Mouse (Mus musculus) forebrain, embryonic 15.5 days (tissue): ENCODE data around the gene Mettl11b. TPM values are rescaled to one million over a fixed set of nuclear protein-coding genes. Genes with fewer than 3 reads are reported as not detected.
"Not testable (repeated sequence)": the region's sequence is repeated elsewhere in the genome, so short reads cannot be mapped to it uniquely, and the experiment has no call there.

Experiments used
- ATAC-seq: fragments of 200-750 bp; cut with Nextera tagmentation; replicated peaks from 2 replicates; pipeline ENCODE4 v1.8.0; 2017; ENCODE audit warnings: mild to moderate bottlenecking, moderate TSS enrichment, moderate library complexity
- H3K27ac ChIP-seq: fragments of 300-500 bp; sonication (generic); replicated peaks from 2 replicates; pipeline ENCODE4 v1.5.1; 2015; ENCODE audit warnings: mild to moderate bottlenecking, inconsistent platforms
- H3K27me3 ChIP-seq: fragments of 300-500 bp; sonication (generic); 2 replicates; pipeline ENCODE4 v1.6.1; 2015; ENCODE audit warnings: inconsistent platforms
- H3K36me3 ChIP-seq: fragments of 300-500 bp; sonication (generic); 2 replicates; pipeline ENCODE4 v1.6.1; 2015; ENCODE audit warnings: mild to moderate bottlenecking, inconsistent platforms
- H3K4me1 ChIP-seq: fragments of 300-500 bp; sonication (generic); 2 replicates; pipeline ENCODE4 v1.6.1; 2015; ENCODE audit warnings: inconsistent platforms
- H3K4me2 ChIP-seq: fragments of 300-500 bp; sonication (generic); replicated peaks from 2 replicates; pipeline ENCODE4 v1.6.1; 2015; ENCODE audit warnings: mild to moderate bottlenecking, inconsistent platforms
- H3K4me3 ChIP-seq: fragments of 300-500 bp; sonication (generic); 2 replicates; pipeline ENCODE4 v1.5.1; 2015; ENCODE audit warnings: mild to moderate bottlenecking, inconsistent platforms
- H3K9ac ChIP-seq: fragments of 300-500 bp; sonication (generic); replicated peaks from 2 replicates; pipeline ENCODE4 v1.6.1; 2015; ENCODE audit warnings: mild to moderate bottlenecking, inconsistent platforms
- H3K9me3 ChIP-seq: fragments of 300-500 bp; sonication (generic); 2 replicates; pipeline ENCODE4 v1.6.1; 2016; ENCODE audit warnings: inconsistent platforms
- WGBS: fragments of 180-500 bp; shearing (Covaris S2); methylation state at CpG from one replicate; pipeline ENCODE4 v1.1.7; 2015; ENCODE audit warnings: mixed read lengths; 5-methylcytosine and 5-hydroxymethylcytosine counted together
- polyA plus RNA-seq: library from polyadenylated mRNA; unstranded; fragments of >200 nt; fragmentation: Nextera tagmentation; extraction: Ambion mirVana; gene quantifications from 2 replicates; pipeline ENCODE4 v1.2.1, GENCODE M21; 2015

The Mettl11b gene
- polyA plus RNA-seq = 0.66 and 1.0 TPM in 2 replicates

DNA sequence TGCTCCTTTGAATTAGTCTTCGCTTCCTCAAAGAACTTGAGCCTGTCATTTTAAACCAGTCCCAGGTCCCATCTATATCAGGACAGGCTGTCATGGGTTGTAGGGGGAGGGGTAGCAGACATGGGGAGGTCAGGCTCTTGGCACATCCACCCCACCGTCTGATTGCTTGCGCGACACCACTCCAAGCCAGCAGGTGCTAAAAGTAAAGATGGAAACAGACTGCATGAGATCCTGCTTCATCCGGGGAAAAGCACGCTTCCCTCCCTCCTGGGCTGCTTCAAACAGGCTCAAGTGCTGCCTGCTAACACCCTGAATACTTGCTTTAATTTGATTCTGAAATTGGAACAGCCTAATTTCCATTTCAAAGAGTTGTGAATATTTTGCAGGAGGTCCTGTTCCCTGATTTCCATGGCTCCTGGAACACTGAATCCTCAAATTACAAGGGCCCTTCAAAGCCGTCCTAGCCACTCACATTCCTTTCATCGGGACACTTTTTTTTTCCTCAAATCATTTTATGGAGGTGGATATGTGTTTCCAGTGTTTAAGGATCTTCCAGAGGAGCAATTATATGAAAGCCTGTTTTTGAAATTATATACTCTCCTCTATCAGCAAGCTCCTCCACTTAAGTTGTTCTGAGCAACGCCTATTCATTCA is at the start of gene Mettl11b:
Gene Mettl11b, minus strand, starts transcription at position 127 of the 654 bp plus-strand sequence.
- ATAC-seq = peak; percentile 96
- no peaks in the 10 kb centered on the region for H3K9me3 ChIP-seq
- H3K36me3 ChIP-seq = no peaks in the 10 kb centered on the region
- 0 out of 2 replicates have a peak within 1 kb of the TSS, but pooled peaks have one; percentile 13 for H3K9ac ChIP-seq
- H3K4me1 ChIP-seq = peaks cover 17% of the 10 kb centered on the region
- H3K27ac ChIP-seq = peak within 1 kb of the TSS; percentile 31
- peak within 1 kb of the TSS; percentile 26 for H3K4me3 ChIP-seq
- no peaks in the 10 kb centered on the region for H3K27me3 ChIP-seq
- WGBS = 16% methylated on average over 9 of the region's 9 CpGs
- peak within 1 kb of the TSS; percentile 48 for H3K4me2 ChIP-seq

DNA sequence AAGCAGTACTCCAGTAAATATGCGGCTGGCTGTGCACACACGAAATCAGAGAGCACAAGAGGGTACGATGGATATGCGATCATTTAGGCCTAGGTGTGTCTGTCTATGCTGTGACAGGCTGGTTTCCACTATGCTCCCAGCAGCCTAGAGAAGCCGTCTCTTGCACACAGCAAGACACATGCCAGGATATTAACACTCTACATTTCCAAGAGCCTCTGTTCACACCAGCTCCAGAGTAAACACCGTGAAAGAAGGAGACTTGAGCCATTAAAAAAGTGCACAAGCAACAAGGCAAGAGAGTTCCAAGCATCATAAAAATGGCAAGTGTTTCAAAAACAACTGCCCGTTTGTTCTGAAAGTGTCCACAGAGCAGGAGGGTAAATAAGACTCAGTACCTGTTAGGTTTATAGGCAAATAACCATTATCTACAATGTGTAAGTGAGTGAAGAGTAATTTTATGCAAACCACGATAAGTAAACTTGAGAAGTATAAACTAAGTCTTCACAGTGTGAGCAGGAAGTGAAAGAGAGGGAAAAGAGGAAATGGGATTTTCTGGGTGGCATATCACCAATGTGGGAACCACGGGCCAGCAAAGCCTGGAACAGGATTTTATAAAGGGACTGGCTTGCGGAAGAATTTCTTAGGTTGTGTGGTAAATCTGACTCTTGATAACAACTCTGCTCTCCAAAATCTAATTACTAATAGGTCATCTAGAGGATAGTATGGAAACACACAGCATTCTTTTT is 32.6 kb upstream of the Mettl11b start:
- H3K4me2 ChIP-seq = no peak overlapping the region
- ATAC-seq = no peak
- no peak overlapping the region for H3K4me3 ChIP-seq
- H3K36me3 ChIP-seq = no peaks in the 10 kb centered on the region
- 85% methylated on average over 10 of the region's 10 CpGs for WGBS
- H3K27ac ChIP-seq = no peak overlapping the region
- no peaks in the 10 kb centered on the region for H3K9me3 ChIP-seq
- H3K27me3 ChIP-seq = no peaks in the 10 kb centered on the region
- H3K9ac ChIP-seq = no peak overlapping the region
- H3K4me1 ChIP-seq = no peaks in the 10 kb centered on the region

DNA sequence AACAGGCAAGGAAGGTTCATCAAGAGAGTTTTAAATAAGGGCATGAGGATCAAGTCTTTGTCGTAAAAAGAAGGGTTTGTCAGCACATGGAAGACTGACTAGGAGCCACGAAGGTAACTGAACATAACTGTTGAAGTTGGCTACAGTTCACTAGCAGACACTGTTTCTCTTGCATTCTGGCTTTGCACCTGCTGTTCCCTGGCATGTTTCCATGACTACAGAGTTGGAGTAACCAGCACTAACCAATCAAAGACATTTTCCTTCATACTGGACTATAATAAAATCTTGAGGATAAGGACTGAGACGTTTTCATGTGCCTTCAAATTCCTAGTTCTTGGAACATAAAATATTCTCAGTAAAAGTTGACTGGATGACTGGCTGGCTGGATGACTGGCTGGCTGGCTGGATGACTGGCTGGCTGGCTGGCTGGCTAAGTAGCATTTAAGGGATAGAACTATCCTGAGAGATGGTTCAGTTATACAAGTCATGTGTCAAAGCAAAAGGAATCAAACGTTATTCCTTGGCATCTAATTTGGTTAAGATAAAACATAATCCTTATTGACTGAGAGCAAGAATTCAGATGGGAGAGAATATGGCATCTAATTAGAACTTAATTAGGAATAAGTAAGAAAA is 26.4 kb upstream of the Mettl11b start:
- H3K4me1 ChIP-seq = peaks cover 6% of the 10 kb centered on the region; the same call in 1 of the 2 replicates
- H3K4me2 ChIP-seq = no peak overlapping the region
- no peaks in the 10 kb centered on the region for H3K27me3 ChIP-seq
- no peaks in the 10 kb centered on the region for H3K36me3 ChIP-seq
- WGBS = 46% methylated on average over 4 of the region's 4 CpGs
- H3K9me3 ChIP-seq = no peaks in the 10 kb centered on the region
- ATAC-seq = peak; percentile 75
- H3K4me3 ChIP-seq = no peak overlapping the region
- H3K27ac ChIP-seq = 0 out of 2 replicates have a peak overlapping the region, but pooled peaks have one; percentile 23
- no peak overlapping the region for H3K9ac ChIP-seq

DNA sequence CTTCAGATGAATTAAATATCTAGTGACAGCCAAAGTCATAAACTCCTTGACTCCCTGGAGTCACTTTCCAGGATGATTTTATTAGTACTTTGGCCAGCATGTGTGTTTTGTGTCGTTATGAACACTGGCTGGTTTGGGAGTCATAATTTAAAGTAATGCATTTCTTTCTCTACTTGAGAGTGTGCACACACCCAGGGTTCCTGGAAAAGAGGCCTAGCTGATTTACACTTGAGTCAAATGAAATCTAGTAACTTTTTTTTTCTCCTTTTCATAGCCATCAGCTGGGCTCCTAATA is 12.2 kb upstream of the Mettl11b start:
- no peak for ATAC-seq
- Histone ChIP-seq H3K27ac (no peak overlapping the region), H3K9ac (no peak overlapping the region), H3K4me1 (no peaks in the 10 kb centered on the region), H3K4me2 (no peak overlapping the region), H3K36me3 (no peaks in the 10 kb centered on the region), H3K9me3 (no peaks in the 10 kb centered on the region), H3K27me3 (no peaks in the 10 kb centered on the region), H3K4me3 (no peak overlapping the region)
- 82% methylated on average over 1 of the region's 1 CpGs for WGBS

DNA sequence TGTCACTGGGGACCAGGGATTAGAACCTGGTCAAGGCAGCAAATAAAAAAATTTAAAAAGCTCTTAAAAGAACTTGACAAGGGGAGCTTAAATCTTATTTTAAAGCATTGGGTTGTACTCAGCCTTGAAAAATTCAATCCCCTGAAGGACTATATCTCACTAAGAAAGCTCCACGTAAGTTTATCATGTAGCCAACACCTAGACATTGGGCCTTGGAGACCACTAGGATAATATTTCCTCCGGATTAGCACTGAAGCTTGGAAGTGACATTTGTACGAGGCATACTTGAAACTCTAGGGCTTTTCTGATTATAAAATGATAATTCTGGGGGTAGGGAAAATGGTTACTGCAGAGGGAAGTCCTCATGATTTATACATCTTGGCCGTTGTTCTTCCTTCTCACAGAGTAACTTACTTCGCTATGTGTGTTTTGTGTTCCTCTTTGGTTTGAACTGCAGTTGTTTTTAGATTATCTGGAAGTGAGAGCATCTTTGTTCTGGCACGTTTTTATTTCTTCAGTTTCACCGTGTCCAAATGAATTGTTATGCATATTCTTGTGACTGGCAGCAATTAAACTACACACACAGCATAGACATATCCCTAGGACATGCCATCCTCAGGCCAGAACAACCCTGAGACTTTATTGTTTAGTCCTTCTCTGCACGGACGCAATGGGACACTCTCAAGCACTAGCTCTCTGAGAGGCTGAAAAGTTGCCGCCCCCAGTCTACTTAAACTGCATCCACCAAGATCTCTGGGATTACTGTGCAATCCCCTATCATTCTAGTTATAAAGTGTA is 11.6 kb upstream of the Mettl11b start:
- Histone ChIP-seq H3K4me1 (no peaks in the 10 kb centered on the region), H3K27me3 (no peaks in the 10 kb centered on the region), H3K4me3 (no peak overlapping the region), H3K9ac (no peak overlapping the region), H3K27ac (no peak overlapping the region), H3K36me3 (no peaks in the 10 kb centered on the region), H3K4me2 (no peak overlapping the region), H3K9me3 (no peaks in the 10 kb centered on the region)
- ATAC-seq = no peak
- WGBS = 85% methylated on average over 10 of the region's 10 CpGs

DNA sequence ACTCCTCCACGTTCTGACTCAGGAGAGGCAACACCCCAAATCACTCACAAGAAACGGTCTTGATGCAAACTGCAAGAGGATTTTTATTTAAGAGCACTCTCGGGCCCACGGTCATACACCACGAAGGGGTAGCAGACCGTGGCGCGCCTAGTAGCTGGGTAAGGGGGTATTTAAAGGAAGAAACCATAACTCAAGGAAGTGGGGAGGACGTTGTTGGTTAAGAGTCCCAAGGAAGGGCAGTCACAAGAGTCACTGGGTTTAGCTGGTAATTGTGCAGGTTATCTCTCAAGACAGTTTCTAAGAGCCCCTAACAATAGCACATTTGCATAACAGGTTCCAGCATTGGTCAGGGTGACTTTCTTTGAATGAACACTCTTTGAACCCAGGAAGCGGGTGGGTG is 6.1 kb upstream of the Mettl11b start:
- H3K4me2 ChIP-seq = not testable (repeated sequence)

DNA sequence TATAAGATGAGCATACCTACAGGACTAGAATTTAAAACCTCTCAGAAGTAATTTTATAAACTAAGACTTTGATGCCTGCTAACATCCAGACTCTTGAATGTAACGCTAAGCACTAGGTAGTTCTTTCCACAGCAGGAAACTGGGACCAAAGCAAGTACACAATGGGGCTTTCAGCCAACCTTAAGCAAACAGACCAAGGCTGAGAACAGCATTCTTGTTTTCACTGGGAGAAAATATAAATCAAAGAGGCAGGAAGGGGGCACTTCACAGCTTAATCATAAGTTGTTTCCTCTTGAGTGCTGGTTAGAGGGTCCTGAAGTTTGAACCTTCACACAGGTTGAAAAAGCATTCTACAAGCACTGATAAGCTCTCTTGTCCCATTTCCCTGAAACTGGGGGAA is 1.1 kb downstream of the Mettl11b start:
- H3K9me3 ChIP-seq = no peaks in the 10 kb centered on the region
- no peaks in the 10 kb centered on the region for H3K36me3 ChIP-seq
- no peak overlapping the region for H3K27ac ChIP-seq
- no peak for ATAC-seq
- no peaks in the 10 kb centered on the region for H3K27me3 ChIP-seq
- H3K9ac ChIP-seq = no peak overlapping the region
- H3K4me3 ChIP-seq = no peak overlapping the region
- WGBS = 52% methylated on average over 1 of the region's 1 CpGs
- H3K4me1 ChIP-seq = peaks cover 17% of the 10 kb centered on the region
- H3K4me2 ChIP-seq = no peak overlapping the region

More for the DNA sequence above, 6.1 kb upstream of the Mettl11b start:
- H3K4me1 ChIP-seq, H3K27me3 ChIP-seq, H3K9ac ChIP-seq, H3K27ac ChIP-seq, ATAC-seq, H3K4me3 ChIP-seq, H3K9me3 ChIP-seq, H3K36me3 ChIP-seq: not testable (repeated sequence)
- 95% methylated on average over 10 of the region's 10 CpGs for WGBS

DNA sequence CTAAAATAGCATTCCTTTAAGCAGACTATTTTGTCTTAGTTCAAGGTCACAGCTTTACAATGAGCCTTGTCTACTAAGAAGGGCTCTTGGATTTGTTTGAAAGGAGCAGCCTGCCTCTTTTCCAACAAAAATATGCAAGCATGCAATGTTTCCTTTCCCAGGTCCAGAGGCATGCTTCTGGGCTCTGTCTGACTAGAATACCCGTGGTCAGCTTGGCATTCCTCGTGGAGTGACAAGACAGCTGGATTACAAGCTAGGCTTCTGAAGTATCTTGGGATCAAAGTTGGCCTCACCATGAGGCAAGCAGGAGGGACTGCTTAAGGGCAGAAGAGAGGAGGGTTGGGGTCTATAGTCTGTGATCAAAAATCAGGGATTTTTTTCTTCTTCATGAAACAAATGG is 16.4 kb downstream of the Mettl11b start:
- no peaks in the 10 kb centered on the region for H3K4me1 ChIP-seq
- no peaks in the 10 kb centered on the region for H3K27me3 ChIP-seq
- no peaks in the 10 kb centered on the region for H3K9me3 ChIP-seq
- no peak overlapping the region for H3K4me3 ChIP-seq
- no peak overlapping the region for H3K9ac ChIP-seq
- H3K4me2 ChIP-seq = no peak overlapping the region
- no peaks in the 10 kb centered on the region for H3K36me3 ChIP-seq
- no peak for ATAC-seq
- WGBS = 60% methylated on average over 2 of the region's 2 CpGs
- no peak overlapping the region for H3K27ac ChIP-seq

DNA sequence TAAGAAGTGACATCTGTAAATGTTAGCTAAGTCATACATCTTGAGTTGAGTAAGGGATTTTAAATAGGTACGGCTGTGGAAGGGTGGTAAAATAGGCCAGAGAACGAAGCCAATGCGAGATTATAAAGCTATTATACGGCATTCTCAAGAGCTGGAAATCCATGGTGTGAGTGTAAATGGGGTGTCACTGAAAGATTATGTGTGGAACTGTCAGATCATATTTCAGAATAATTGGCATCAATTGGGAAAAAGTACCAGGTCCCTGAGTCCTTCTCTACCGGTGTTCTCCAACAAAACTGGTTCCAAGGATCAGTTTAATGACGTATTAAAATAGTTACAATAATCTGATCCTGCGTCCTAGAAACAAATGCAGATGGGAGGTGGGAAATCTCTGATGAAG is 24.5 kb downstream of the Mettl11b start:
- WGBS = 89% methylated on average over 7 of the region's 7 CpGs
- no peak overlapping the region for H3K9ac ChIP-seq
- H3K27me3 ChIP-seq = no peaks in the 10 kb centered on the region
- no peak overlapping the region for H3K27ac ChIP-seq
- H3K4me1 ChIP-seq = no peaks in the 10 kb centered on the region
- no peak for ATAC-seq
- no peak overlapping the region for H3K4me2 ChIP-seq
- no peaks in the 10 kb centered on the region for H3K9me3 ChIP-seq
- no peak overlapping the region for H3K4me3 ChIP-seq
- no peaks in the 10 kb centered on the region for H3K36me3 ChIP-seq

DNA sequence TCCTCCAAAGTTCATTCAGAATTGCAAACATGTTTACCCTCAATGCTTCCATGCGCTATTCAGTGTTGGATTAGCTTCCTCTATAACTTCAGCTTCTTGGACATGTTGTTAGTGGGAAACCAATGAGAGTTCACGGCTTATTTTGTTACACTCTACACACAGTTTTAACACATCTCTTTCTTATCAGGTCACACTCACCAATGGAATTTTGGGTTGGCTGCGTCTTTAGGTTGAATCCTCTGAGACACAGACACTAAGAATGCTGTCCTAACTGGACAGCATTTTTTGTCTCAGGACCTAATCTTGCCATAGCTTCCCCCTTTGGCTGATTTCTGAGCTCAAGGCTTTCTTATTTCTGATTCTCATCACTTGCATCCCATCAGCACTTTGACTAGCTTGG is 25.3 kb downstream of the Mettl11b start:
- Histone ChIP-seq H3K4me2 (no peak overlapping the region), H3K27ac (no peak overlapping the region), H3K27me3 (no peaks in the 10 kb centered on the region), H3K4me3 (no peak overlapping the region), H3K4me1 (no peaks in the 10 kb centered on the region), H3K36me3 (no peaks in the 10 kb centered on the region), H3K9me3 (no peaks in the 10 kb centered on the region), H3K9ac (no peak overlapping the region)
- WGBS = 89% methylated on average over 3 of the region's 3 CpGs
- ATAC-seq = no peak

DNA sequence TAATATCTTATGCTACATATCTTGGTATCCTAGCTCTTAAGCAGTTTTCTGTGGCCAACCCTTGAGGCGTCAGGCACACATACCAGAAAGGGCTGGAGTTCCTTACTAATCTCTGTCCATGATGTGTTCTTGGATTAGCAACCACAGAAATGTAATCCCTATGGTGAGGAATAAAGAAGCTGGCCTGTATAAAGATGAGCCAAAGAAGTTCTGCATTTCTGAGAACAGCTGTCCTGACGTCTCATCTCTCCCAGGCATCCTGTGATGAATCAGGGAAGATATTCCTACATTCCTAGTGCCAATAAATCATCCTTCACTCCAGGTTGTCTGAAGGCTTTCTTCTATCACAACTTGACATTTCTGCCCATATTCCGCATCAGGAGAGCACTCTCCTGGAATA is 33.2 kb downstream of the Mettl11b start:
- no peak overlapping the region for H3K4me2 ChIP-seq
- H3K4me3 ChIP-seq = no peak overlapping the region
- H3K36me3 ChIP-seq = no peaks in the 10 kb centered on the region
- H3K4me1 ChIP-seq = no peaks in the 10 kb centered on the region
- H3K9ac ChIP-seq = no peak overlapping the region
- no peak overlapping the region for H3K27ac ChIP-seq
- ATAC-seq = no peak
- WGBS = 86% methylated on average over 3 of the region's 3 CpGs
- H3K9me3 ChIP-seq = no peaks in the 10 kb centered on the region
- H3K27me3 ChIP-seq = no peaks in the 10 kb centered on the region

DNA sequence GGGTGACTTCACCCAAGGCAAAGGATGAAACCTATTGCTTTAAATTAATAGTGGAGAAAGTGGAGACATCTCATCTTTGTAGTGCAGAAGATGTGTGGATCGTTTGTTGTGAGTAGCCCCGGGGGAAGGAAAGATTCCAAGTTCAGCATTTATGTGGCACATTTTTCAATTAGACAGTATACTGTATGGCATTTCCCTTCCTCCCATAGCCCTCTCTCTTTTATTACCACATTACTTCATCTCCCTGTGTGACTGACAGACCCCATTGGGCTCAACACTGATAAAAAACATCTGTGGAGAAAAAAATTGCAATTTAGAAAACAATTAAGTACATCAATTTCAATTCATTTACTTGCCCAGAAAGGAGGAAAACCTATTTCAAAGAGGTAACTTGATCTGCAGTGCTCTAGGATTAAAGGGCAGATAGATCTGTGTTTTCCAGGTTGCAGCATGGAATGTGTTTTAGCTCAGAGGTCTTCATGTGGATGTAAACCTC is 42.0 kb downstream of the Mettl11b start:
- no peak overlapping the region for H3K27ac ChIP-seq
- H3K9ac ChIP-seq = no peak overlapping the region
- H3K4me1 ChIP-seq = no peaks in the 10 kb centered on the region
- 74% methylated on average over 2 of the region's 2 CpGs for WGBS
- no peaks in the 10 kb centered on the region for H3K27me3 ChIP-seq
- no peak overlapping the region for H3K4me2 ChIP-seq
- no peaks in the 10 kb centered on the region for H3K36me3 ChIP-seq
- H3K9me3 ChIP-seq = no peaks in the 10 kb centered on the region
- H3K4me3 ChIP-seq = no peak overlapping the region
- no peak for ATAC-seq
